Mouse (Mus musculus) intestine, postnatal 0 days (tissue): ENCODE measurements around the gene Cgref1. TPM values are rescaled to one million over a fixed set of nuclear protein-coding genes. Genes with fewer than 3 reads are reported as not detected.

ENCODE experiments used
- ATAC-seq: fragments of 200-750 bp; cut with Nextera tagmentation; 2 replicates; pipeline ENCODE4 v1.8.0; 2017; ENCODE audit warnings: mild to moderate bottlenecking, moderate TSS enrichment, moderate library complexity
- H3K27ac ChIP-seq: fragments of 300-500 bp; sonication (generic); 2 replicates; pipeline ENCODE4 v1.5.1; 2014; ENCODE audit warnings: mild to moderate bottlenecking, low read depth, low read length, moderate library complexity
- H3K27me3 ChIP-seq: fragments of 300-500 bp; sonication (generic); replicated peaks from 2 replicates; pipeline ENCODE4 v1.6.1; 2014; ENCODE audit warnings: low read length, mixed read lengths; ENCODE audit not compliant: control insufficient read depth, insufficient read depth
- H3K36me3 ChIP-seq: fragments of 300-500 bp; sonication (generic); 2 replicates; pipeline ENCODE4 v1.6.1; 2014; ENCODE audit warnings: mild to moderate bottlenecking, moderate library complexity; ENCODE audit not compliant: control insufficient read depth, insufficient read depth
- H3K4me1 ChIP-seq: fragments of 300-500 bp; sonication (generic); replicated peaks from 2 replicates; pipeline ENCODE4 v1.6.1; 2014; ENCODE audit warnings: antibody characterized with exemption, low read length, mixed read lengths; ENCODE audit not compliant: control insufficient read depth, insufficient read depth
- H3K4me2 ChIP-seq: fragments of 300-500 bp; sonication (generic); replicated peaks from 2 replicates; pipeline ENCODE4 v1.6.1; 2014; ENCODE audit warnings: low read depth, mild to moderate bottlenecking, moderate library complexity
- H3K4me3 ChIP-seq: fragments of 300-500 bp; sonication (generic); 2 replicates; pipeline ENCODE4 v1.5.1; 2014; ENCODE audit warnings: low read depth, low read length
- H3K9ac ChIP-seq: fragments of 300-500 bp; sonication (generic); 2 replicates; pipeline ENCODE4 v1.6.1; 2014; ENCODE audit warnings: mild to moderate bottlenecking, low read depth, low read length
- H3K9me3 ChIP-seq: fragments of 300-500 bp; sonication (generic); 2 replicates; pipeline ENCODE4 v1.6.1; 2016; ENCODE audit warnings: mixed run types; ENCODE audit not compliant: control insufficient read depth
- CTCF ChIP-seq: sonication (generic); IDR thresholded peaks from 2 replicates; pipeline ENCODE4 v1.5.1; 2016; ENCODE audit warnings: low read depth, mild to moderate bottlenecking, control low read depth, antibody characterized with exemption, moderate library complexity
- WGBS: fragments of 180-500 bp; shearing (Covaris S2); extraction: QIAGEN DNeasy Blood & Tissue Kit; methylation state at CpG from one replicate; pipeline ENCODE4 v1.1.7; 2014; 5-methylcytosine and 5-hydroxymethylcytosine counted together
- polyA plus RNA-seq: library from polyadenylated mRNA; unstranded; fragments of >200 nt; fragmentation: Nextera tagmentation; extraction: Ambion mirVana; gene quantifications from 2 replicates; pipeline ENCODE4 v1.2.1, GENCODE M21; 2015

Cgref1 gene
- polyA plus RNA-seq, 1 experiment from 2014 or later, result 618 TPM

DNA sequence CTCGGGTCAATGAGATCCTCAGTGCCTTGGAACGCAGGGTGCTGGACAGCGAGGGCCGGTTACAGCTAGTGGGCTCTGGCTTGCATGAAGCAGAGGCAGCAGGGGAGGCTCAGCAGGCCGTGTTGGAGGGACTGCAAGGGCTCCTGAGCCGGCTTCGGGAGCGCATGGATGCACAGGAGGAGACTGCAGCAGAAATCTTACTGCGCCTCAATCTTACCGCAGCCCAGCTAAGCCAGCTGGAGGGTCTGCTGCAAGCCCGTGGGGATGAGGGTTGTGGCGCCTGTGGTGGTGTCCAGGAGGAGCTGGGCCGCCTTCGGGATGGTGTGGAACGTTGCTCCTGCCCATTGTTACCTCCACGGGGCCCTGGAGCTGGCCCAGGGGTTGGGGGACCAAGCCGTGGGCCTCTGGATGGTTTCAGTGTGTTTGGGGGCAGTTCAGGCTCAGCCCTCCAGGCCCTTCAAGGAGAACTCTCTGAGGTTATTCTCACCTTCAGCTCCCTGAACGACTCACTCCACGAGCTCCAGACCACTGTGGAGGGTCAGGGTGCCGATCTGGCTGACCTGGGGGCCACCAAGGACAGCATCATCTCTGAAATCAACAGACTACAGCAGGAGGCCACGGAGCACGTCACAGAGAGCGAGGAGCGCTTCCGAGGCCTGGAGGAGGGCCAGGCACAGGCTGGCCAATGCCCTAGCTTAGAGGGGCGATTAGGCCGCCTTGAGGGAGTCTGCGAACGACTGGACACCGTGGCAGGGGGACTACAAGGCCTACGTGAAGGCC is 27.3 kb downstream of the Cgref1 start:
- Histone ChIP-seq H3K27me3 (no peaks in the 10 kb centered on the region), H3K27ac (no peak overlapping the region), H3K36me3 (peaks cover 25% of the 10 kb centered on the region), H3K4me3 (no peak overlapping the region), H3K9ac (no peak overlapping the region), H3K4me1 (0 out of 2 replicates have a peak, but pooled peaks cover 4% of the 10 kb centered on the region), H3K9me3 (no peaks in the 10 kb centered on the region), H3K4me2 (no peak overlapping the region)
- ATAC-seq, result no peak
- no peak for TF ChIP-seq CTCF
- 87% methylated on average over 31 of the region's 31 CpGs for WGBS

DNA sequence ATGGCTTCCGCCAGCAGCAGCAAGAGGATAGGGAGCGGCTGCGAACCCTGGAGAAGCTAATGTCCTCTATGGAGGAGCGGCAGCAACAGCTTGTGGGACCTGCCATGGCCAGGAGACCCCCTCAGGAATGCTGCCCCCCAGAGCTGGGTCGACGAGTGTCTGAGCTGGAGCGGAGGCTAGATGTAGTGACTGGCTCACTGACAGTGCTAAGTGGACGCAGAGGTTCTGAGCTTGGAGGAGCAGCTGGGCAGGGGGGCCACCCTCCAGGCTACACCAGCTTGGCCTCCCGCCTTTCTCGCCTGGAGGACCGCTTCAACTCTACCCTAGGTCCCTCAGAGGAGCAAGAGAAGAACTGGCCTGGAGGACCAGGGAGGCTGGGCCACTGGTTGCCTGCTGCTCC is 28.0 kb downstream of the Cgref1 start:
- Histone ChIP-seq H3K27me3 (no peaks in the 10 kb centered on the region), H3K4me2 (no peak overlapping the region), H3K9ac (no peak overlapping the region), H3K4me1 (peaks cover 6% of the 10 kb centered on the region; the same call in 1 of the 2 replicates), H3K36me3 (peaks cover 25% of the 10 kb centered on the region), H3K27ac (no peak overlapping the region), H3K4me3 (no peak overlapping the region), H3K9me3 (no peaks in the 10 kb centered on the region)
- no peak for TF ChIP-seq CTCF
- WGBS, result 94% methylated on average over 11 of the region's 11 CpGs
- ATAC-seq, result no peak

DNA sequence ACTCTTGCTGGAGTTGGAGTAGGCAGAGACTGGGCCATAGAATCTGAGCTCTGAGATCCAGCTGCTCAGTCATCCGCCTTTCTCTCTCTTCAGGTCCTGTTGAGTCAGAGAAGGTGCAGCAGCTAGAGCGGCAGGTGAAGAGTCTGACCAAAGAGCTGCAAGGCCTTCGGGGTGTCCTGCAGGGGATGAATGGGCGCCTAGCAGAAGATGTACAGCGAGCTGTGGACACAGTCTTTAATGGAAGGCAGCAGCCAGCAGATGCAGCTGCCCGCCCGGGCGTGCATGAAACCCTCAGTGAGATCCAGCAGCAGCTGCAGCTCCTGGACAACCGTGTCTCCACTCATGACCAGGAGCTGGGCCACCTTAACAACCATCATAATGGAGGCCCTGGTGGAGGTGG is 28.6 kb downstream of the Cgref1 start:
- Histone ChIP-seq H3K4me3 (no peak overlapping the region), H3K9me3 (no peaks in the 10 kb centered on the region), H3K27me3 (no peaks in the 10 kb centered on the region), H3K9ac (no peak overlapping the region), H3K36me3 (peaks cover 25% of the 10 kb centered on the region), H3K4me1 (peaks cover 7% of the 10 kb centered on the region; the same call in 1 of the 2 replicates), H3K27ac (0 out of 2 replicates have a peak overlapping the region, but pooled peaks have one; percentile 29), H3K4me2 (no peak overlapping the region)
- 89% methylated on average over 9 of the region's 9 CpGs for WGBS
- no peak for TF ChIP-seq CTCF
- no peak for ATAC-seq

DNA sequence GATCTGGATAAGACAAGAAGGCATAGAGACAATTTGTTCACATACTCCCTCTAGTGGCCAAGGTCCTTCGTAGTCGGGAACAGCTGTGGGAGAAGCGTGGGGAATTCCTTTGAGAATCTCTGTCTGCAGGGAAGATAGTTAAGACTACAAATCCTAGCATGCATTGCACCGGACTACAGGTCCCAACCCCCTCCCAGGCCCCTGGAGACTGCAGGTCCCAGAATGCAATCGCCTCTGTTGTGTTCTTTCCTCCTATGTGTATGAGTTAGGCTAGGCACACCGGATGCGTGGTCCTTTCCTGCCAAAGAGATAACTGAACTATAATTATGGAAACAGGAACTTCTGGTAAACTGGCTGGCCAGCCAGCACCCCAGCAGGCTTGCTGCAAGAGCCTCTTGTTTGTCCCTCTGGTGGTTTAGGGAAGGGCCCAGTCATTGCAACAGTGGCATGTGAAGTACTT is 29.4 kb downstream of the Cgref1 start:
- peaks cover 25% of the 10 kb centered on the region for H3K36me3 ChIP-seq
- 2% methylated on average over 7 of the region's 7 CpGs for WGBS
- peak overlapping the region; percentile 15; the same call in 1 of the 2 replicates for H3K27ac ChIP-seq
- 0 out of 2 replicates have a peak overlapping the region, but pooled peaks have one; percentile 0 for H3K9ac ChIP-seq
- peak; percentile 81 for TF ChIP-seq CTCF
- ATAC-seq, result peak; percentile 65
- peak overlapping the region; percentile 63 for H3K4me2 ChIP-seq
- H3K4me3 ChIP-seq, result peak overlapping the region; percentile 44
- no peaks in the 10 kb centered on the region for H3K9me3 ChIP-seq
- H3K4me1 ChIP-seq, result peaks cover 6% of the 10 kb centered on the region; the same call in 1 of the 2 replicates
- H3K27me3 ChIP-seq, result no peaks in the 10 kb centered on the region

DNA sequence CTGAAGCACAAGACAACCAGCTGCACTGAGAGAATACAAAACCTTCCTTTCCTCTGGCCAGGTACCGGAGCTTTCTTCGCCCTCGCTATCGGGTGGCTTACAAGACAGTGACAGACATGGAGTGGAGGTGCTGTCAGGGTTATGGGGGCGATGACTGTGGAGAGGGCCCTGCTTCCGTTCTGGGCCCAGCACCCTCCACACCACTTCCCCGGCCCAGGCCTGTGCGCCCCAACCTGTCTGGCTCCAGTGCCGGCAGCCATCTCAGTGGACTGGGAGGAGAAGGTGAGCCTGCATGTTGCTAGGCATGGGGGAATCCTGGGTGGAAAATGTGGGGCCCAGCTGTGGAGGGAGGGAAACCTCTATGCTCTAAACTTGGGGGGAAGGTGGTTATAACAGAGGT is 29.9 kb downstream of the Cgref1 start:
- H3K4me2 ChIP-seq, result peak overlapping the region; percentile 63
- peak overlapping the region; percentile 55 for H3K27ac ChIP-seq
- 0 out of 2 replicates have a peak overlapping the region, but pooled peaks have one; percentile 0 for H3K9ac ChIP-seq
- peak; percentile 0; the same call in 1 of the 2 replicates for ATAC-seq
- H3K4me3 ChIP-seq, result peak overlapping the region; percentile 44
- no peak for TF ChIP-seq CTCF
- no peaks in the 10 kb centered on the region for H3K9me3 ChIP-seq
- H3K27me3 ChIP-seq, result no peaks in the 10 kb centered on the region
- peaks cover 25% of the 10 kb centered on the region for H3K36me3 ChIP-seq
- 53% methylated on average over 9 of the region's 9 CpGs for WGBS
- H3K4me1 ChIP-seq, result peaks cover 7% of the 10 kb centered on the region; the same call in 1 of the 2 replicates

DNA sequence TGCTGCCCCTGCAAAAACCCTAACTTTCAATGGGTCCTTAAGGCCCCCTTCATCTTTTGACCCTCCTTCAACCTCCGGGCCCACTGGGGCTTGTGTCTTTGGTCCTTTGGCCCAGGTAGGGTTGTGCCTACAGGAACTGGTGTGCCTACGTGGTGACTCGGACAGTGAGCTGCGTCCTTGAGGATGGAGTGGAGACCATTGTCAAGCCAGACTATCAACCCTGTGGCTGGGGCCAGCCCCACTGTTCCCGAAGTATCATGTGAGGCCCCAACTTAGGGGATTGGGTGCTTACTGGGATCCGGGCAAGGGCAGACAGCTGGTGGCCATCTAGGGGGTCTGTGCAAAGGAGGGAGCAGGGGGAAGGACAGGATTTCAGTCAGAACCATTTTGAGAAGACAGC is 30.5 kb downstream of the Cgref1 start:
- Histone ChIP-seq H3K27ac (0 out of 2 replicates have a peak overlapping the region, but pooled peaks have one; percentile 75), H3K9ac (peak overlapping the region; percentile 62; the same call in 1 of the 2 replicates), H3K27me3 (no peaks in the 10 kb centered on the region), H3K4me3 (peak overlapping the region; percentile 44), H3K4me1 (peaks cover 11% of the 10 kb centered on the region; the same call in 1 of the 2 replicates), H3K9me3 (no peaks in the 10 kb centered on the region), H3K4me2 (peak overlapping the region; percentile 63), H3K36me3 (peaks cover 25% of the 10 kb centered on the region)
- TF ChIP-seq CTCF, result no peak
- WGBS, result 60% methylated on average over 6 of the region's 6 CpGs
- no peak for ATAC-seq
